Mouse (Mus musculus): ENCODE results near the gene Plekho2. TPM values are rescaled to one million over a fixed set of nuclear protein-coding genes. Genes with fewer than 3 reads are reported as not detected.

Plekho2 gene
- total RNA-seq, 2 experiments from 2014 or later: 5.6 to 8.4 TPM

GRCm38 (mm10) chr9:65555621-65556020, 24.2 kb downstream of the Plekho2 start:
- DNase-seq (ENCODE audit: low spot score in 2 of 2): no peak

GRCm38 (mm10) chr9:65555001-65555405, 24.8 kb downstream of the Plekho2 start:
- no peak for DNase-seq (ENCODE audit: low spot score in 2 of 2)

GRCm38 (mm10) chr9:65552711-65553110, 27.1 kb downstream of the Plekho2 start:
- no peak for DNase-seq (ENCODE audit: low spot score in 2 of 2)

GRCm38 (mm10) chr9:65552141-65552540, 27.7 kb downstream of the Plekho2 start:
- no peak for DNase-seq (ENCODE audit: low spot score in 2 of 2)

GRCm38 (mm10) chr9:65551035-65551434, 28.8 kb downstream of the Plekho2 start:
- no peak for DNase-seq (ENCODE audit: low spot score in 2 of 2)

GRCm38 (mm10) chr9:65550079-65550831, 29.6 kb downstream of the Plekho2 start:
- no peak for DNase-seq (ENCODE audit: low spot score in 2 of 2)

GRCm38 (mm10) chr9:65549643-65550042, 30.2 kb downstream of the Plekho2 start:
- DNase-seq (ENCODE audit: low spot score in 2 of 2): no peak

- no peak for DNase-seq (ENCODE audit: low spot score in 2 of 2)
Measured at GRCm38 (mm10) chr9:65549139-65549538, 30.7 kb downstream of the Plekho2 start.

- no peak for DNase-seq (ENCODE audit: low spot score in 2 of 2)
Measured at GRCm38 (mm10) chr9:65548311-65548710, 31.5 kb downstream of the Plekho2 start.

GRCm38 (mm10) chr9:65547844-65548243, 32.0 kb downstream of the Plekho2 start:
- no peak for DNase-seq (ENCODE audit: low spot score in 2 of 2)

- DNase-seq (ENCODE audit: low spot score in 2 of 2): no peak
Measured at GRCm38 (mm10) chr9:65547111-65547510, 32.7 kb downstream of the Plekho2 start.

GRCm38 (mm10) chr9:65546413-65546695, 33.5 kb downstream of the Plekho2 start:
- no peak for DNase-seq (ENCODE audit: low spot score in 2 of 2)

- DNase-seq (ENCODE audit: low spot score in 2 of 2): no peak
Measured at GRCm38 (mm10) chr9:65545635-65546412, 34.0 kb downstream of the Plekho2 start.

- DNase-seq (ENCODE audit: low spot score in 2 of 2): no peak
Measured at GRCm38 (mm10) chr9:65542111-65542524, 37.7 kb downstream of the Plekho2 start.

GRCm38 (mm10) chr9:65541126-65542068, 38.4 kb downstream of the Plekho2 start:
- DNase-seq (ENCODE audit: low spot score in 2 of 2): no peak

- no peak for DNase-seq (ENCODE audit: low spot score in 2 of 2)
Measured at GRCm38 (mm10) chr9:65539697-65540096, 40.1 kb downstream of the Plekho2 start.

- no peak for DNase-seq (ENCODE audit: low spot score in 2 of 2)
Measured at GRCm38 (mm10) chr9:65537901-65538630, 41.8 kb downstream of the Plekho2 start.

- no peak for DNase-seq (ENCODE audit: low spot score in 2 of 2)
Measured at GRCm38 (mm10) chr9:65536491-65536890, 43.3 kb downstream of the Plekho2 start.

- DNase-seq (ENCODE audit: low spot score in 2 of 2): no peak
Measured at GRCm38 (mm10) chr9:65535789-65536469, 43.9 kb downstream of the Plekho2 start.

GRCm38 (mm10) chr9:65535191-65535722, 44.6 kb downstream of the Plekho2 start:
- no peak for DNase-seq (ENCODE audit: low spot score in 2 of 2)

Data from layer of hippocampus, postnatal 10 days (tissue).